Mouse (Mus musculus) layer of hippocampus, adult 8-10 months (tissue): ENCODE measurements around the gene Mylpf. TPM values are rescaled to one million over a fixed set of nuclear protein-coding genes. Genes with fewer than 3 reads are reported as not detected.

Source experiments
- DNase-seq, 2 experiments: peaks; one replicate each; pipeline ENCODE4 v3.0.0; 2022; ENCODE audit warnings: low spot score in 2 of 2
- total RNA-seq, 4 experiments: library from RNA; stranded (reverse); gene quantifications; 2 replicates each; pipeline ENCODE4 v1.2.4; 2022

Gene Mylpf
- total RNA-seq, 4 experiments from 2014 or later = 2.8 to 5.1 (median 3.6) TPM

DNA sequence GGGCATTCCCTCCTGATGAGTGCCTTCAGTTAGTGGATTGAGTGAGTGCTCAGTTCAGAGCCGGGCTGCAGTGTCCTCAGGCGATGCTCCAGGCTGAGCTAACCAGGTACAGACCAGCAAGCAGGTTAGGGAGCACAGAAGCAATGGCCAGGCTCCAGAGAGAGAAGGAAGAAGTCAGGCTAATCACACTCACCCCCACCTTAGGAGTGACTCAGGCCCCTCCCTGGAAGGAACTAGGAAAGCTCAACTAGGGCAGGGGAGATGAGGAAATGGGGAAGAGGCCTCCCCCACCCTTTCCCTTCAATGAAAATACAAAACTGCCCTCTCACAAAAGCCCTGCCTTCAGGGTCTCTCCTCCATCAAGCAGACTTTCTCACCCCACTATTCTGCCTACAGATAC lies 2.1 kb upstream of the Mylpf start:
- no peak for DNase-seq

- DNase-seq = no peak
Measured at GRCm38 (mm10) chr7:127207374-127208294, 1.1 kb upstream of the Mylpf start.

- DNase-seq = no peak
Measured at GRCm38 (mm10) chr7:127208295-127208552, 466 bp upstream of the Mylpf start, which contains the start of gene Tbc1d10b. Gene Tbc1d10b, minus strand, starts transcription at chr7:127208468.

DNA sequence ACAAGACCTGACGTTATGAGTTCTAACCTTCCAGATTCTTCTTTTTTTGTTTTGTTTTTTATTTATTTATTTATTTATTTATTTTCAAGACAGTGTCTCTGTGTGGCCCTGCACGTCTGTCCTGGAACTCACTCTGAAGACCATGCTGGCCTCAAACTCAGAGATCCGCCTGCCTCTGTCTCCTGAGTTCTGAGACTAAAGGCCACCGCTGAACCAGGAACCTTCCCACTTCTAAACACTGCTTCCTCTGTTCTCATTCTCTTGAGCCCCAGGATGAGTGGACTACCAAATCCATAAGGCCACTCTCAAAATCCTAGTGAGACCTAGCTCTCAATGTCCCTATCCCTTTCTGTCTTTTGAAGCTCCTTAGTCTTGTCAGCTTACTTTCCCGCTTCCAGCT lies 1.2 kb downstream of the Mylpf start:
- no peak for DNase-seq

DNA sequence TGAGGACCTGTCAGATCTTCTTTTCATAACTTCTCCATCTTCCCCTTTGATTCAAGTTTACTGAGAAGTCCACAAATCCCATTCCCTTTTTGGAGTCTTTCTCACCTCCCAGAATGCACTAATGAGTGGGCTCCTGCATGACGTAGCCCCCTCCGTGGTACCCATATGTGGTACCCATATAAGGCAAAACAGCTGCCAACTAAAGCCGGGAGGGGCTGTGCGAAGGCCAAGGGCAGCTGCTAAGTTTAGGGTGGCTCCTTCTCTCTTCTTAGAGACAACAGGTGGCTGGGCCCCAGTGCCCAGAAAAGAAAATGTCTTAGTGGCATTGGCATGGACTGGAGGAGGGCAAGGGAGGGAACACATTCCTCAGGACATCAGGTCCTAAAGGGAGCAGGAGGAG lies 1.6 kb downstream of the Mylpf start:
- no peak for DNase-seq

GRCm38 (mm10) chr7:127211014-127211745 lies 2.5 kb downstream of the Mylpf start:
- DNase-seq = no peak

GRCm38 (mm10) chr7:127212432-127213250 lies 4.0 kb downstream of the Mylpf start:
- DNase-seq = no peak

DNA sequence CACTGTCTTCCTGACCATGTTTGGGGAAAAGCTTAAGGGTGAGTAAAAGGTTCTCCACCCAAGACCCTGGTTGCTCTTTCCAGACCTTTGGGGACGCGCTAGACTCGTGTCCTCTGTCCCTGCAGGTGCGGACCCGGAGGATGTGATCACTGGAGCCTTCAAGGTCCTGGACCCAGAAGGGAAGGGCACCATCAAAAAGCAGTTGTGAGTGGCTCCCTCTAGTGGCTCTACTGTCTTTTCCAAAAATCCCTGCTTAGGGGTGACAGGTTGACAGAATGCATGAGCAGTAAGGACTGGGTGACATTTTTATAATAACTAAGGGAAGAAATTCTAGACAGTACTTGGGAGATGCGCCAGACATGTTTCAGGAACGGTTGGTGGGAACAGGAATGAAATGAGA lies 4.8 kb downstream of the Mylpf start:
- no peak for DNase-seq

GRCm38 (mm10) chr7:127213930-127214329 lies 5.2 kb downstream of the Mylpf start:
- DNase-seq = no peak

- DNase-seq = no peak
Measured at GRCm38 (mm10) chr7:127214521-127214920, 5.8 kb downstream of the Mylpf start.

- peak in 1 of 2 experiments; percentile 47 for DNase-seq
Measured at GRCm38 (mm10) chr7:127214981-127215871, 6.5 kb downstream of the Mylpf start.

DNA sequence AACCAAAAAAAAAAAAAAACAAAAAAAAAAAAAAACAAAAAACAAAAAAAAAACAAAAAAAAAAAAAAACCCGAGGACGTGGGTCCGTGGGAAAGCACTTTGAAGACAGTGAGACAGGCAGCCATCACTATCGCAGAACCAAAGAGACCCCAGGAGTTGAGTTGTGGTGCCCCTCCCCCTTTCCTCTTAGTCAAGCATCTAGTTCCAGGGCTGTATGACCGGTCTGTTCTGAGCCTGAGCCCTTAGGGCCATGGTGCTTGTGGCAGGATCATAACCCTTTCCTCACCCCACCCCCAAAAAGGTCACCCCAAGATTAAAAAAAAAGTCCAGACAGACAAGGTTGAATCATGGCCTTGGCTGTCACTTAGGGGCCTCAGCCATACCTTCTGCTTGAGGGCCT lies 7.6 kb downstream of the Mylpf start:
- no peak for DNase-seq

- no peak for DNase-seq
Measured at GRCm38 (mm10) chr7:127217475-127217874, 8.8 kb downstream of the Mylpf start.

DNA sequence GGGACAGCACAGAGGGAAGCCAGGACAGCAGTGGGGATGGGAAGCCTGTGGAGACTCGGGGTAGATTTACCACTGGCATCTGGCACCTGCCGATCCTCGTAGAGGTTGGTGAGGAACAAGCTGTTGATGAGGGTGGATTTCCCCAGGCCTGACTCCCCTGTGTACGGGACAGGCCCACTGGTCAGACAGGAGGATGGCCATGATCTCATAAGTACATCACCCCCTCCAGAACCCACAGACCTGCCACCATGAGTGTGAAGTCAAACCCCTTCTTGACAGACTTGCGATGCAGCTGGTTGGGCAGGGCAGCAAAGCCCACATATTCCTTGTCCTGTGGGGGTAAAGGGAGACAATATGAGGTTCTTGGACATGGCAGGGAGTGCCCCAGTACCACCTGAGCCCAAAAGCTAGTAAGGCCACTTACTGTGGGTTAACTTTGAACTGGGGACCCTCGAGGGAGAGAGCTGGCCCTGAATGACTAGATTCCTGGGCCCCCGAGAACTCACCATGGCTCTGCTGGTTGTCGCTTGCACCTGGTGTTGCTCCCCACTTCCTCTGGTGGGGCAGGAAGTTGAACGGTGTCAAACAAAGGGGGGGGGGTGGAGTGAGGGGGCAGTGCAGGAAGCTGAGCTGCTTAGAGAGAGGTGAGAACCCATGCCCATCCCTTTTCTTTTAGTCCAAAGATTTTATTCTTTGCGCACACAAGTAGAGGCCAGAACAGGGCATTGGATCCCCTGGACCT lies 9.4 kb downstream of the Mylpf start:
- no peak for DNase-seq

- no peak for DNase-seq
Measured at GRCm38 (mm10) chr7:127218670-127219069, 10.0 kb downstream of the Mylpf start.

DNA sequence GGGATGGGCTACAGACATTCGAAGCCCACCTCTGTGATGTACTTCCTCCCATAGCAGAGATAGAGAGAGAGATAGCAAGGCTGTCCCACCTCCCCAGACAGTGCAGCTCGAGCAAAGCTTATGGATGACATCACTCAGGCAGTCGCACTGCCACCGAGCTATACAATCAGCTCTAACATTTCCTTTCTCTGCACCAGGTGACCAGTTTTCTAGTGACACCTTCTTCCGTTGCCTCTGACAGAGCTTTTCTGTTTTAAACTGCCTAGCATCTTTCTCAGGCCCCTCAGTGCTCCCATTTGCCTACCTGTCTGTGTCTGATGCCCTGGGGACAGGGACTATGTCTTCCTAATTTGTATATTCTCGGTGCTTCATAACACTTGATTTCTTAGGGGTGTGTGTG lies 11.8 kb downstream of the Mylpf start:
- DNase-seq = no peak

- DNase-seq = no peak
Measured at GRCm38 (mm10) chr7:127223106-127223505, 14.4 kb downstream of the Mylpf start.

DNA sequence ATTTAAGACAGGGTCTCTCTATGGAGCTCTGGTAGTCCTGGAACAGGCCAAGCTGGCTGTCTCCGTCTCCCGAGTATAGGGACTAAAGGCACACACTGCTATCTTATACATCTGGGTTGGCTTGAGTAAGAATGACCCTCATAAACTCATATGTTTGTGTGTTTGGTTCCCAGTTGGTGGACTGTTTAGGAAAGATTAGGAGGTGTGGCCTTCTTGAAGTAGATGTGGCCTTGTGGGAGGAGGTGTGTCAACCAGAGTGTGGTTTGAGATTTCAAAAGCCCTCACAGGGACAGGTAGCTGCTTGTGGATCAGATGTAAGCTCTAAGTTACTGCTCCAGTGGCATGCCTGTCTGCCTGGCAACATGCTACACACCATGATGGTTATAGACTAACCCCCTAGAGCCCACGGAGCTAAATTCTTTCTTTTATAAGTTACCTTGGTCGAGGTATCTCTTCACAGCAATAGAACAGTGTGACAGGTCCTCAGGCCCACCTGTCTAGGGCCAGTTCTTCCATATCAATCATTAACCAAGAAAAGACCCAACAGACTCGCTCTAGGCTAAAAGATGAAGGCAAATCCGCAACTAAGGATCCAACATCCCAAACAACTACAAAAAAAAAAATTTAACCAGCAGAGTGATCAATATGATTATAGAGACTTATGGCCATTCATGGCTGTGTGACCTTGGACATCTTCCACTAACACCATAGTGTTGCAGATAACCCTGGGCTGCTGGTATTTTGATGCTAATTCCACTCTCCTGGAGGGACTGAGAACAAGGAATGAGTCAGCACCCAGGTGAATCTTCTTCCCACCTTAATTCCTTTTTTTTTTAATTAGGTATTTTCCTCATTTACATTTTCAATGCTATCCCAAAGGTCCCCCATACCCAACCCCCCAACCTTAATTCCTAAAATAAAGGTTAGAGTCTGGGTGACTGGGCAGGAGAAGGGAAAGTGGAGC lies 15.1 kb downstream of the Mylpf start:
- DNase-seq = no peak

- DNase-seq = no peak
Measured at GRCm38 (mm10) chr7:127224616-127225015, 15.9 kb downstream of the Mylpf start.
